Mouse (Mus musculus) layer of hippocampus, postnatal 36 days (tissue): Measurements from ENCODE around the gene Zfp646. TPM values are rescaled to one million over a fixed set of nuclear protein-coding genes. Genes with fewer than 3 reads are reported as not detected.
"Not testable (repeated sequence)": the region's sequence is repeated elsewhere in the genome, so short reads cannot be mapped to it uniquely, and the experiment has no call there.

Experiments
- DNase-seq, 2 experiments: peaks; one replicate each; pipeline ENCODE4 v3.0.0; 2022
- total RNA-seq, 2 experiments: library from RNA; stranded (reverse); gene quantifications; 2 replicates each; pipeline ENCODE4 v1.2.3; 2021

The Zfp646 gene
- total RNA-seq, 2 experiments from 2014 or later: 33.2 to 36.3 TPM

DNA sequence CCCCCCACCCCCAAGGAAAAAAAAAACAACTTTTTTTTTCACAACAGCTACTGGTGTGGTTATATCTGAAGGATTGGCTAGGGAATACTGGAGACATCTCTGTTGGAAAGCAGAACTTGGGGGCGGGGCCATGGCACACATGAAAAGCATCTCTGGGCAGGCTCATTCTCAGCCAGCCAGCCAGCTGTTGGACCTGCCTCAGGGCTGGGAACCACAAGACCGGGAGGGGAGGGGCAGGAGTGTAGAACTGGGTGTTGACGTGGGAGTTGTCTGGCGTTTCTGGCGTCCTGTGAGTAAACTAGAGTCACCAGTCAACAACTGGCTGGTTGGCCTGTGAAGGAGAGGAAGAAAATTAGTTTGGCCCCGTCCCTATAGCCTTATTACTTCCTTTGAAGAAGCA, 9.9 kb downstream of the Zfp646 start:
- DNase-seq: no peak

DNA sequence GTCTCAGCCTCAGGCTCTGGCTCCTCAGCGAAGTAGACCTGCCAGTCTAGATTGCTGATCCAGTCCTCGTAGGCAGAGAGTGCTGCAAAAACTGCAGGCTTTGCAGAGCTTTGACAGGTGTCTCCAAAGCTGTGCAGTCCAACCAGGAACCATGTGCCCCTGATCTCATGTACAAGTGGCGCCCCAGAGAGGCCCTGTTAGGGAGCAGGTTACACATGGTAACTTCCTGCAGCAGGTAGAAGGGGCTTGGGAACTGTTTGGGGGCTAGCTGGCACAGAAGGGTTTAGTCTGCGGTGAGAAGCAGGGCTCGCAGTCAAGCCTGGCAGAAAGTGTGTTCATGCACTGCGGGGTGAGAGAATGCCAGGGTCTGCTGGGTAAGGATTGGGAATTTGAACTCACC, 10.5 kb downstream of the Zfp646 start:
- no peak for DNase-seq

GRCm38 (mm10) chr7:127887191-127887590, 11.2 kb downstream of the Zfp646 start:
- DNase-seq: no peak

DNA sequence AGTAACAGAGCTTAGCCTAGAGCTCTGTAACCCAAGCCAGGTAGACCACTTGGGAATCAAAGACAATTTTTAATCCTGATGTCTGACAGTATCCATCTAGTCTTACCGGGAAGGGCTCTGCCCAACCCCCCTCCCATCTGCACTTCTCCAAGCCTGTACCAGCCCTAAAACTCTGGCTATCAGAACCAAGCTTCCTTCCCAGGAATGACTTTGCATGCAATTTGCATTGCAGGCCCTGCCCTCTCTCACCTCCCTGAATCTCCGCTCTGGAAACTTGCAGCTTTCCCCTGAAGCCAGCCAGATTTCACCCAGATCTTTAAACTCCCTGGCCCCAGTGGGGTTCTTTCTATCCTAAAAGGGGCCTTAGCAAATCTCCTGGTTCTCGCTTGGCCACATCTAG, 11.8 kb downstream of the Zfp646 start:
- DNase-seq: no peak

- no peak for DNase-seq
These were observed 12.8 kb downstream of the Zfp646 start for GRCm38 (mm10) chr7:127888821-127889220.

GRCm38 (mm10) chr7:127890798-127891197, 14.8 kb downstream of the Zfp646 start, which contains the start of gene Prss53:
TSS of gene Prss53 (minus strand) at chr7:127890970.
- no peak for DNase-seq

- DNase-seq: no peak
These were observed 18.5 kb downstream of the Zfp646 start for GRCm38 (mm10) chr7:127894480-127894879.

DNA sequence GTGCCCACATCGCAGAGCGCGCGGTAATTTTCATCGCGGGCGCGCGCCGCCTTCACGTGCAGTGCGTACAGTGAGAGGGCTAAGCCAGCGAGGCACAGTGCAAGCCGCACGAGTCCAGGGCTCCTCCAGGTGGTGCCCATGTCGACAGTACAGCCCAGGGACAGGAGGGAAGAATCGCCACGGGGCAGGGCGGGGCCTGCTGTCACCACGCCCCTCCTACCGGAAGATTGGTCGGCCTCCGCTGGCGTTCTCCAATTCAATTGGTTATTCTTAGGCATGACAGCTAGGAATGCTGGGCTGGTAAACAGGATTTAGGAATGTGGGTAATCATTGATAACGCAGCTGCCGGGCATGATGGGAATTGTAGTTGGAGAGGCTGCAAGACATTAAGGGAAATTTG, 19.4 kb downstream of the Zfp646 start, which contains the start of the genes Gm21974 and Vkorc1:
Gene Gm21974 (minus strand): TSS at position 13 of the 400 bp plus-strand sequence.
Gene Vkorc1 (minus strand): TSS at position 176 of the 400 bp plus-strand sequence.
- peak; percentile 92 to 94 for DNase-seq

DNA sequence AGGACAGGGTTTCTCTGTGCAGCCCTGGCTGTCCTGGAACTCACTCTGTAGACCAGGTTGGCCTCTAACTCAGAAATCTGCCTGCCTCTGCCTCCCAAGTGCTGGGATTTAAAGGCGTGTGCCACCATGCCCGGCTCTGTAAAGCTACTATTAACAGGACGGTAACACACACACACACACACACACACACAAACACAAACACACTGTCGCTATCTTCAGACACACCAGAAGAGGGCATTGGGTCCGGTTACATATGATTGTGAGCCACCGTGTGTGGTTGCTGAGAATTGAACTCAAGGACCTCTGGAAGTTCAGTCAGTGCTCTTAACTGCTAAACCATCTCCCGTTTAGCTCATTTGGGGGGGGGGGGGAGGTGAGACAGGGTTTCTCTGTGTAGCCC, 19.9 kb downstream of the Zfp646 start:
- not testable (repeated sequence) for DNase-seq

DNA sequence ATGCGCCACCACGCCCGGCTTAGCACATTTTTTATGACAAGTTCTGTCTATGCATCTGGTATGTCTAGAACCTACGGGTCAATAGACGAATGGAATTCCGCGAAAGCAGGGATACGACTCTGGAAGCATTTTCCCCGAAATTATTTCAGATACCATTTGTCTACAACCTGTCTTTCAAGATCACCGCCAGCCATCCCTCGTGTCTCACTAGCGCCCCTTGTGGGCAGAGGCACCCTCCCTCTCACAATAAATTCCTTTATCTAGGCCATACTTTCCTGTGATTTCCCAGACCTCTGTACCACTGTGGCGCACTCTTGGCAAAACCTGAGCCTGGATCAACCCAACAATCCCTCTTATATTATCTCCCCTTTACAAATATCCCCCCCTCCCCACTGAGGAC, 20.4 kb downstream of the Zfp646 start:
- DNase-seq: peak in 1 of 2 experiments; percentile 40

- DNase-seq: no peak
These were observed 21.5 kb downstream of the Zfp646 start for GRCm38 (mm10) chr7:127897542-127897941.

DNA sequence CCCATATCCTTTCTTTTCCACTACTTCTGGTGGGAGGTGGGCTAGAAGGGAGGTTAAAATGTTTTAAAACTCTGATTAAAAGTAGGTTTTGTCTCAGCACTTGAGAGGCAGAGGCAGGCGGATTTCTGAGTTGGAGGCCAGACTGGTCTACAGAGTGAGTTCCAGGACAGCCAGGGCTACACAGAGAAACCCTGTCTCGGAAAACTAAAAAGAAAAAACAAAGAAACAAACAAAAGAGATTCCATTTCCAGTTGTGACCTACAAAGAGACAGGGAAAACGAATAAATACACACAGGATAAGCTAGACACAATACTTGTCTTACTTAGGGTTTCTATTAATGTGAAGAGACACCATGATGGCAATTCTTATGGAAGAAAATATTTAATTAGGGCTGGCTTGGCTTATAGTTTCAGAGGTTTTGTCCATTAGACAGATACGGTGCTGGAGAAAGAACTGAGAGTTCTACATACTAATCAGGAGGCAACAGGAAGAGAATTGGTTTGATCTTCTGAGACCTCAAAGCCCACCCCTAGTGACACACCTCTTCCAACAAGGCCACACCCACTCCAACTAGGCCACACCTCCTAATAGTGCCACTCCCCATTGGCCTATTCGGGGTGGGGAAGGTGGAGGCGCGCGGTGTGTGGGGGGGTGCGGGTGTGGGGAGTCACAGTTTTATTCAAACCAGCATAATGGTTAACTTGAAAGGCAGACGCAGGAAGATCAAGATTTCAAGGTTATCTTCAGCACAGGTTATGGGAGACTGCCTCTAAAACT, 22.3 kb downstream of the Zfp646 start:
- DNase-seq: no peak

GRCm38 (mm10) chr7:127899997-127900396, 24.0 kb downstream of the Zfp646 start:
- DNase-seq: no peak

GRCm38 (mm10) chr7:127901772-127902171, 25.8 kb downstream of the Zfp646 start:
- DNase-seq: no peak

- DNase-seq: peak; percentile 75 to 78
These were observed 28.2 kb downstream of the Zfp646 start, which contains the start of gene Bckdk for GRCm38 (mm10) chr7:127903971-127904796. TSS of gene Bckdk (plus strand) at chr7:127904082.

GRCm38 (mm10) chr7:127907939-127908338, 31.9 kb downstream of the Zfp646 start:
- no peak for DNase-seq

DNA sequence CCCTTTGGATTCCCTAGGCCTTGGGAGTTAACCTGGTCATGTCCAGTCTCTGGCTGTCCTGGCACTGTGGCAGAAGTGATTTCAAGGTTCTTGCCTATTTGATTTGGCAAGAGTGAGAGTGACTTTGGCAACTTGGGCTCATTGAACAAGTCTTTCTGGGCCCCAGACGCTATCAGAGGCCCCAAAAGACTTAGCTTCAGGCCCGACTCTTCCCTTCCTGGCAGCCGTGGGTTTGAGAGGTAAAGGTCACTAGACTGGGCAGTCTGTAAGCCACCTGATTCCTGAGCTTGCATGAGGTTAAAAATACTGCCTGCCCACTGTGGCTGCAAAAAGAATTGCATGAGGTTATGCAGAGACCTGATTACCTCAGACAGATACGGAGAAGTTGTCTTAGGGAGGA, 32.6 kb downstream of the Zfp646 start:
- DNase-seq: no peak

GRCm38 (mm10) chr7:127912190-127912871, 36.3 kb downstream of the Zfp646 start, which contains the start of gene Kat8:
TSS of gene Kat8 (plus strand) at chr7:127912516.
- DNase-seq: peak; percentile 86

- DNase-seq: no peak
These were observed 36.9 kb downstream of the Zfp646 start for GRCm38 (mm10) chr7:127912938-127913337.

GRCm38 (mm10) chr7:127915293-127915692, 39.3 kb downstream of the Zfp646 start:
- DNase-seq: no peak

- DNase-seq: no peak
These were observed 42.2 kb downstream of the Zfp646 start for GRCm38 (mm10) chr7:127918203-127918602.

GRCm38 (mm10) chr7:127919290-127919689, 43.3 kb downstream of the Zfp646 start:
- DNase-seq: no peak

- no peak for DNase-seq
These were observed 45.5 kb downstream of the Zfp646 start for GRCm38 (mm10) chr7:127921516-127921915.
